Mouse (Mus musculus) brain, embryonic 14.5 days (tissue): ENCODE results near the gene 4930512M02Rik.

Experiments
- CTCF ChIP-seq: fragments of 200-500 bp; IDR thresholded peaks from 2 replicates; pipeline ENCODE4 v1.5.1; 2012; ENCODE audit warnings: inconsistent platforms, mild to moderate bottlenecking, moderate library complexity, borderline replicate concordance; ENCODE audit not compliant: insufficient read depth, insufficient read length; ENCODE audit errors: extremely low read depth
- POLR2A ChIP-seq: fragments of 200-500 bp; IDR thresholded peaks from 2 replicates; pipeline ENCODE4 v1.6.1; 2012; ENCODE audit warnings: mild to moderate bottlenecking, inconsistent platforms, borderline replicate concordance; ENCODE audit not compliant: poor library complexity, insufficient read depth, insufficient read length, severe bottlenecking; ENCODE audit errors: extremely low read depth

DNA sequence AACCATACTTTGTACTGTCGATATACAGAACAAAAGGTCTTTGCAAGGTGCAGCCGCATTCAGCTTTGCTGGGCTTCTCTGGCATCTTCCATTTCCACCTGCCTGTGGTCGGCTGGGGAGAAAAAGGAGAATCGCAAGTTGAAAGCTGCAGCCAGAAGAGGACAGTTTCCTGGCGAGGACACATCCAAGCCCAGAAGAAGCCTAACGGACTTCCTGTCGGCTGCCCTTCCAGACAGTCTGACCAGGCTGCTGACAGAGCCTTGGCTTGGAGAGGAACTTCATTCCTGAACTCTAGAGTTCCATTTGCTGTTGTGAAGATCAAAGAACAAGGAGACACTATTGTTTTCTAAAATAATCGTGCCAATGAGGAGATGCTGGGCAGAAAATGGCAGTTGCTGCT, 72.1 kb downstream of the 4930512M02Rik start:
- no peak for TF ChIP-seq POLR2A
- TF ChIP-seq CTCF, result no peak
